Comparison of ENCODE assay signal across 34 mouse cellular contexts in genomic region chr16:58604680-58605079, GRCm38 (mm10). TPM values are rescaled to one million over a fixed set of nuclear protein-coding genes. Genes with fewer than 3 reads are reported as not detected.
A peak's percentile ranks its signal among the peaks of the same experiment; 100 is the strongest.
DNase-seq lines count a peak whose midpoint lies in the region; ATAC-seq lines count a peak whose summit lies in the region.
"Had no signal": no experiment of that assay in that cellular context is flagged by ENCODE, and none has a peak within 500 bp of the region (broad histone marks: within the 10 kb centered on the region; RNA-seq: fewer than 3 reads in every experiment).

No protein-coding gene starts in this region.

- peak; percentile 87 for DNase-seq in MEL-GATA-1-ER (ENCODE audit: extremely low read depth, low read depth)
- no peak for DNase-seq in testis, postnatal 10 days (ENCODE audit: low spot score)
- no peak for DNase-seq in testis, postnatal 14 days (ENCODE audit: low spot score)
- DNase-seq in layer of hippocampus, postnatal 10 days (ENCODE audit: low spot score in 2 of 2) = no peak
- DNase-seq in thymus, postnatal 25 days = no peak
- DNase-seq: adrenal gland, postnatal 25 days; cerebellum, adult 11 months; cerebellum, adult 9-11 months; gastrocnemius, postnatal 36 days; heart, postnatal 36 days; kidney, adult 2 months; kidney, postnatal 10 days; layer of hippocampus, postnatal 36 days; lung, adult 2 months; right cerebral cortex, postnatal 4 days; thymus, adult 2 months had no signal

- H3K36me3 ChIP-seq in erythroblast, embryonic 14.5 days (ENCODE audit: control insufficient read depth) = no peaks in the 10 kb centered on the region
- no peaks in the 10 kb centered on the region for H3K36me3 ChIP-seq in liver, embryonic 15.5 days (replicated peaks)
- H3K36me3 ChIP-seq: embryonic facial prominence, embryonic 10.5 days; forebrain, embryonic 12.5 days; hindbrain, embryonic 15.5 days; limb, embryonic 12.5 days; midbrain, embryonic 15.5 days; neural tube, embryonic 13.5 days; stomach, embryonic 15.5 days had no signal

- H3K27ac ChIP-seq in liver, embryonic 15.5 days (replicated peaks) = peak overlapping the region; percentile 81
- H3K27ac ChIP-seq: embryonic facial prominence, embryonic 10.5 days; forebrain, embryonic 12.5 days; hindbrain, embryonic 15.5 days; layer of hippocampus, adult 2 months; limb, embryonic 12.5 days; midbrain, embryonic 15.5 days; neural tube, embryonic 13.5 days; stomach, embryonic 15.5 days had no signal

- H3K27me3 ChIP-seq in erythroblast, embryonic 14.5 days (ENCODE audit: control insufficient read depth) = no peaks in the 10 kb centered on the region
- no peaks in the 10 kb centered on the region for H3K27me3 ChIP-seq in liver, embryonic 15.5 days
- H3K27me3 ChIP-seq: forebrain, embryonic 12.5 days; hindbrain, embryonic 15.5 days; limb, embryonic 12.5 days; midbrain, embryonic 15.5 days; neural tube, embryonic 13.5 days; stomach, embryonic 15.5 days had no signal

- no peak overlapping the region for H3K9ac ChIP-seq in liver, embryonic 15.5 days
- H3K9ac ChIP-seq: forebrain, embryonic 12.5 days; hindbrain, embryonic 15.5 days; limb, embryonic 12.5 days; midbrain, embryonic 15.5 days; neural tube, embryonic 13.5 days; stomach, embryonic 15.5 days had no signal

- 0 out of 2 replicates have a peak overlapping the region, but pooled peaks have one; percentile 18 for H3K4me2 ChIP-seq in liver, embryonic 15.5 days
- H3K4me2 ChIP-seq: forebrain, embryonic 12.5 days; hindbrain, embryonic 15.5 days; limb, embryonic 12.5 days; midbrain, embryonic 15.5 days; neural tube, embryonic 13.5 days; stomach, embryonic 15.5 days had no signal

- no peaks in the 10 kb centered on the region for H3K9me3 ChIP-seq in erythroblast, embryonic 14.5 days (ENCODE audit: control insufficient read depth, low read length)
- no peaks in the 10 kb centered on the region for H3K9me3 ChIP-seq in liver, embryonic 15.5 days (replicated peaks)
- H3K9me3 ChIP-seq: embryonic facial prominence, embryonic 10.5 days; forebrain, embryonic 12.5 days; hindbrain, embryonic 15.5 days; limb, embryonic 12.5 days; midbrain, embryonic 15.5 days; neural tube, embryonic 13.5 days; stomach, embryonic 15.5 days had no signal

- H3K4me3 ChIP-seq in erythroblast, embryonic 14.5 days (replicated peaks) = peak overlapping the region; percentile 26
- H3K4me3 ChIP-seq in liver, embryonic 15.5 days (replicated peaks) = no peak overlapping the region
- H3K4me3 ChIP-seq: embryonic facial prominence, embryonic 10.5 days; forebrain, embryonic 12.5 days; hindbrain, embryonic 15.5 days; layer of hippocampus, adult 2 months; limb, embryonic 12.5 days; midbrain, embryonic 15.5 days; neural tube, embryonic 13.5 days; stomach, embryonic 15.5 days had no signal

- peaks cover 49% of the 10 kb centered on the region for H3K4me1 ChIP-seq in erythroblast, embryonic 14.5 days (ENCODE audit: control insufficient read depth)
- peaks cover 34% of the 10 kb centered on the region for H3K4me1 ChIP-seq in liver, embryonic 15.5 days (replicated peaks)
- H3K4me1 ChIP-seq: forebrain, embryonic 12.5 days; hindbrain, embryonic 15.5 days; limb, embryonic 12.5 days; midbrain, embryonic 15.5 days; neural tube, embryonic 13.5 days; stomach, embryonic 15.5 days had no signal

- ATAC-seq in liver, embryonic 15.5 days (ENCODE audit: insufficient read depth) = peak; percentile 90
- ATAC-seq: midbrain, embryonic 15.5 days had no signal

RNA-seq across cellular contexts. Expression of gene Gm813, which starts 12.1 kb away (rescaled TPM):
- polyA plus RNA-seq in erythroblast, embryonic 14.5 days (2012) = not detected in 2 replicates
- polyA plus RNA-seq in liver, embryonic 15.5 days (2015; fragmentation: Nextera tagmentation; extraction: Ambion mirVana) = not detected in 2 replicates
- total RNA-seq in layer of hippocampus, postnatal 10 days (2021) = not detected
- total RNA-seq: adrenal gland, postnatal 25 days; gastrocnemius, adult 18-20 months; gastrocnemius, postnatal 36 days; heart, adult 8-10 months; heart, postnatal 36 days; layer of hippocampus, adult 2 months; layer of hippocampus, postnatal 36 days; left cerebral cortex, postnatal 14 days had no signal
- polyA plus RNA-seq: brain, embryonic 14.5 days; C2C12; embryonic facial prominence, embryonic 10.5 days; forebrain, embryonic 12.5 days; heart, embryonic 14.5 days; hindbrain, embryonic 15.5 days; intestine, embryonic 14.5 days; kidney, adult 2 months; limb, embryonic 12.5 days; lung, adult 2 months; midbrain, embryonic 15.5 days; neural tube, embryonic 13.5 days; stomach, embryonic 15.5 days; thymus, adult 2 months had no signal

RNA-seq across cellular contexts. Expression of gene E330017A01Rik, which starts 33.9 kb away (rescaled TPM):
- 0.04 TPM in 1 of 2 replicates, not detected in the other for polyA plus RNA-seq in erythroblast, embryonic 14.5 days (2012)
- polyA plus RNA-seq in liver, embryonic 15.5 days (2015; fragmentation: Nextera tagmentation; extraction: Ambion mirVana) = not detected in 2 replicates
- total RNA-seq in layer of hippocampus, postnatal 10 days (2021) = not detected
- total RNA-seq: adrenal gland, postnatal 25 days; gastrocnemius, adult 18-20 months; gastrocnemius, postnatal 36 days; heart, adult 8-10 months; heart, postnatal 36 days; layer of hippocampus, adult 2 months; layer of hippocampus, postnatal 36 days; left cerebral cortex, postnatal 14 days had no signal
- polyA plus RNA-seq: brain, embryonic 14.5 days; C2C12; cortical plate, adult 2 months; embryonic facial prominence, embryonic 10.5 days; forebrain, embryonic 12.5 days; heart, embryonic 14.5 days; intestine, embryonic 14.5 days; kidney, adult 2 months; limb, embryonic 12.5 days; lung, adult 2 months; midbrain, embryonic 15.5 days; stomach, embryonic 15.5 days; thymus, adult 2 months had no signal
